Mouse (Mus musculus): ENCODE data around the gene Alppl2.

Gene Alppl2

GRCm38 (mm10) chr1:87089828-87090227 lies at the start of gene Alppl2:
TSS of gene Alppl2 (minus strand) at chr1:87089928.
- DNase-seq (ENCODE audit: low spot score): no peak

- DNase-seq (ENCODE audit: low spot score): no peak
Measured at GRCm38 (mm10) chr1:87131803-87132202, 42.1 kb upstream of the Alppl2 start.

- DNase-seq (ENCODE audit: low spot score): no peak
Measured at GRCm38 (mm10) chr1:87127206-87128030, 37.7 kb upstream of the Alppl2 start.

GRCm38 (mm10) chr1:87124673-87125072 lies 34.9 kb upstream of the Alppl2 start, which contains the start of gene Akp3:
TSS of gene Akp3 (plus strand) at chr1:87124973.
- no peak for DNase-seq (ENCODE audit: low spot score)

GRCm38 (mm10) chr1:87114784-87115183 lies 25.1 kb upstream of the Alppl2 start:
- no peak for DNase-seq (ENCODE audit: low spot score)

GRCm38 (mm10) chr1:87111719-87112354 lies 22.1 kb upstream of the Alppl2 start:
- no peak for DNase-seq (ENCODE audit: low spot score)

- DNase-seq (ENCODE audit: low spot score): no peak
Measured at GRCm38 (mm10) chr1:87108564-87108963, 18.8 kb upstream of the Alppl2 start.

GRCm38 (mm10) chr1:87106536-87106935 lies 16.8 kb upstream of the Alppl2 start:
- DNase-seq (ENCODE audit: low spot score): no peak

- DNase-seq (ENCODE audit: low spot score): no peak
Measured at GRCm38 (mm10) chr1:87103936-87104335, 14.2 kb upstream of the Alppl2 start.

- no peak for DNase-seq (ENCODE audit: low spot score)
Measured at GRCm38 (mm10) chr1:87102114-87102513, 12.4 kb upstream of the Alppl2 start.

GRCm38 (mm10) chr1:87101411-87101810 lies 11.7 kb upstream of the Alppl2 start, which contains the start of gene Alpi:
TSS of gene Alpi (minus strand) at chr1:87101606.
- DNase-seq (ENCODE audit: low spot score): no peak

GRCm38 (mm10) chr1:87098358-87098975 lies 8.7 kb upstream of the Alppl2 start:
- peak; percentile 62 for DNase-seq (ENCODE audit: low spot score)

GRCm38 (mm10) chr1:87095642-87096041 lies 5.9 kb upstream of the Alppl2 start:
- no peak for DNase-seq (ENCODE audit: low spot score)

- no peak for DNase-seq (ENCODE audit: low spot score)
Measured at GRCm38 (mm10) chr1:87089251-87089650, 477 bp downstream of the Alppl2 start.

- no peak for DNase-seq (ENCODE audit: low spot score)
Measured at GRCm38 (mm10) chr1:87086964-87087363, 2.8 kb downstream of the Alppl2 start.

GRCm38 (mm10) chr1:87086196-87086595 lies 3.5 kb downstream of the Alppl2 start:
- no peak for DNase-seq (ENCODE audit: low spot score)

- no peak for DNase-seq (ENCODE audit: low spot score)
Measured at GRCm38 (mm10) chr1:87073776-87074175, 16.0 kb downstream of the Alppl2 start.

GRCm38 (mm10) chr1:87070720-87071119 lies 19.0 kb downstream of the Alppl2 start:
- peak; percentile 24 for DNase-seq (ENCODE audit: low spot score)

GRCm38 (mm10) chr1:87060913-87061312 lies 28.8 kb downstream of the Alppl2 start:
- no peak for DNase-seq (ENCODE audit: low spot score)

- DNase-seq (ENCODE audit: low spot score): no peak
Measured at GRCm38 (mm10) chr1:87059042-87059665, 30.6 kb downstream of the Alppl2 start.

- no peak for DNase-seq (ENCODE audit: low spot score)
Measured at GRCm38 (mm10) chr1:87057075-87057474, 32.7 kb downstream of the Alppl2 start.

- DNase-seq (ENCODE audit: low spot score): no peak
Measured at GRCm38 (mm10) chr1:87051369-87051768, 38.4 kb downstream of the Alppl2 start.
